Mouse (Mus musculus) lung, postnatal 14 days (tissue): ENCODE results near the gene Tmem41b.

Source experiments
- DNase-seq: peaks from one replicate; pipeline ENCODE4 v3.0.0; 2021

The Tmem41b gene

DNA sequence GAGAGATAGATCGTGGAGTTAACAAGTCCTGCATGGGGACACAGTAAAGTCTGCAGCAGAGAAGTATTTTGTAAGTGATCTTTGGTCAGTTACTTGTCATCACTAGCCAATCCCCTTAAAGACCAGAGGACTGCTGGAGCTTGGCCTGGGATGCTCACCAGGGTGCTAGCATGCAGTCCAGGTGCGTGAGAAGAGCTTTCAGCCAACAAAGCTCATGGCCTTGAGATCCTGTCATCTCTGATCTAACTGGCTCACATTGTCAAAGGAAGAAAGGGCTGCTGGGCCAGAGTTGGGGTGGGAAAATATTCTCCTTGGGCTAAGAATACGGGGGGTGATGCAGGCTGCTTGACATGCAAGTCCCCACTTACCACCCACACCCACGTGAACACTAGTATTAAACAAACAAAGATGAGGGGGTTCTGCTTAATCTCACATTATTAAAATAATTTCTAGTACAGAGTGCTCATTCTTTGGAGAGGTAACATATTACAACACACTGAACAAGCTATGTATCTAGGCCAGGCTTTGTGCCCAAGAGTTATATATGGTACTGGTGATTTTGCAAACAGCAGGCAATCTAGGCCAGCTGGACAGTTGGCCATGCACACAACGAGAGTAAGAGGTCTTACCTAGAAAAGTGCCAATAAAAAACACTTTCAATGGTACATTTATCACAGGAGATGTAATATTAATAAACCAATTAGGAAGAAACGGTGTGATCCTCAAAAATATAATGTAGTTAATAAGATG lies 10.6 kb downstream of the Tmem41b start:
- no peak for DNase-seq

DNA sequence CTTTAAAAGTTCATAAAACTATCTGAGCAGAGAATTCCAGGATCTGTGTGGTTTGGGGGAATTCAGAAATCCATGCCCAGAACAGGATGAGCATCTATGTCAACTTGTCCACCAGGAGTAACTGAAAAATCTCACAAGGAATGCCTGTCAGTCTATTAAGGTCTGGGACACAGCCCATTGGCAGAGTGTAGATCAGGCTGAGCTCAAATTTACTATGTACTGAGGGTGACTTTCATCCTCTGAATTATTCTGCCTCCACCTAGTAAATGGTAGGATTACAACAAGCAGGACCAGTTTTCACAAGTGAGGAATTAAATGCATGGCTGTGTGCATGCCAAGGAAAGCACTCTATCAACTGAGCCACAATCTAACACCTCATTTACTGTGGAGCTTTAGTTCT lies 17.2 kb downstream of the Tmem41b start:
- no peak for DNase-seq

DNA sequence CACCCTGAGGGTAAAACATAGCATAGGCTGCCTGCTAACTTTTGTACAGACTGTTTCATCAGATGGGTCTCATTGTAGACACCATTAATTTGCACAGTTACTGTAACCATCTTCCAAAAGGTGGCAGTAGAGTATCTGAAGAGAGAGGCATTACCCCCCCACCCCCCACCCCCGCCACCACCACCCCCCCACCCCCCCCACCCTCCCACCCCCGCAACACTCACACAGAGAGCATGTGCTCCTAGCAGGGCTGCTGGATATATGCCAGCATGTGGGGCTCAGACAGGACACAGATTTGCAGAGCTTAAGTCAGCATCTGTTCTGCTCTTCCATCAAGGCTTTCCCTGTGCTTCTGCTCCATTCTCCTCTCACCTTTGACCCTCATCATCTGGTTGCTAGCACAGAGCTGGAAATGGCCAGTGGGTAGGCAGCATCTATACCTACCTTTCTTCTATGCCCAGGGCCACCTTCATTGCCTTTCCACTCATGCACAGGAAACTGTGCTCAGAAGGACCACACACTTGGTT lies 17.7 kb downstream of the Tmem41b start:
- DNase-seq: peak; percentile 40

GRCm38 (mm10) chr7:109967805-109968579 lies 18.7 kb downstream of the Tmem41b start:
- no peak for DNase-seq

DNA sequence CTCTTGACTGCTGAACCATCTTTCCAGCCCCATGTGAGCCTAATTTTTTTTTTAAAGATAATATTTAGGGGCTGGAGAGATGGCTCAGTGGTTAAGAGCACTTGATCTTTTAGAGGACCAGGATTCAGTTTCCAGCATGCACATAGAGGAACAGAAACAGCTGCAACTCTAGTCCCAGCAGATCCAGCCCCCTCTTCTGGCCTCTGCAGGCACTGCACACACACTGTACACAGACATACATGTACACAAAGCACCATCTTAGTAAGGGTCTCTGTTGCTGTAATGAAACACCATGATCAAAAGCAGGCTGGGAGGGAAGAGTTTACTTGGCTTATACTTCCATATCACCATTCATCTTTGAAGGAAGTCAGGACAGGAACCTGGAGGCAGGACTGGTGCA lies 21.1 kb downstream of the Tmem41b start:
- DNase-seq: no peak

DNA sequence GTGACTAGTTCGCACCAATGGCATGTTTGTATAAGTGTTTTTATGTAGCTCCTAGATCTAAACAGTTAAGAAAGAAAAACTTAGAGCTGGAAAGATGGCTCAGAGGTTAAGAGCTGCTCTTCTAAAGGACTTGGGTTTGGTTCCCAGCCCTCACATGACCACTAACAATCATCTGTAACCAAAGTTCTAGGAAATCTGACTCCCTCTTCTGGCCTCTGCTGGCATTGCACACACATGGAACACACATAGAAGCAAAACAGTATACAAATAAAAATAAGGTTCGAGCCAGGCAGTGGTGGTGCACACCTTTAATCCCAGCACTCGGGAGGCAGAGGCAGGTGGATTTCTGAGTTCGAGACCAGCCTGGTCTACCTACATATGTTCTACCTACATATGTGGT lies 23.0 kb downstream of the Tmem41b start:
- no peak for DNase-seq

DNA sequence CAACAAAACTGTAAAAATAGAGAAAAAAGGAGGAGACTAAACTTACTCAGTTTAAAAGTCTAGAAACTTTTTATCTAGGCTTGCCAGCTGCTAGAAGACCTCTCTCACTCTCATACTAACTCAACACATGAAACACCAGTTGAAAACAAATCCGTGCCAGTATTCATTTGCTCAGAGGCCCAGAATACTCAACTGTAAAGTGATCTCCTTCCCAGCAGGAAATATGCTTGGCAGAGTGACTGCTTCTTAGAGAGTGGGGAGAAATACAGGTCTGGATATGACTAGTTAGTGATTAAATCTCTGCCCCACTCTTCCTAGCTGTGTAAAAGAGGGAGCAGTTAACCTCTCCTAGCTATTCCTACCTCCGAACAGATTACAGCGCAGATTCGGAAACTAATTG lies 24.1 kb downstream of the Tmem41b start:
- no peak for DNase-seq

- no peak for DNase-seq
Measured at GRCm38 (mm10) chr7:109961570-109961969, 25.2 kb downstream of the Tmem41b start.

DNA sequence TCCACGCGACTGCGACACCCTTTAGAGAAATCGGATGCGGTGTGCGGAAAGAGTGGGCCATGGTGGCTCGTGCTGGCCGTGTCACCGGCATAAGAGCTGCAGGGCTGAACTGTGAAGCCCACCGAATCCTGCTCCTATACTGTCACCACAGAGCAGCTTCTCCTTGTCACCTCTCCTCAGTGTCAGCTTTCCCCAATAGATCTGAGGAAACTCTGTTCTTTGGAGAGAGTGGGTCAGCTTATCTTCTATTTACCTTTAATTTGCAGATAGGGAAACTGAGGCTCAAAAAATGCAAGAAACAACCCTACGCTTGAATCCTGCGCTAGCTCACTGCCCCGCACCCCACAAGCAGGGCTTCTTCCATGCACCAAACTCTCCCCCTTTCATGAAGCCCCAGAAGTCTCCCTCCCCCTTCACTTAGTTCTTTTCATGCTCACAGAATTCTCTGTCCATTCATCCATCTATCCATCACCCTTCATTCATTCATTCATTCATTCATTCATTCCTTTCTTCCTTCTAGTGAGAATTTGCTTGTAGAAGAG lies 26.0 kb downstream of the Tmem41b start:
- no peak for DNase-seq

DNA sequence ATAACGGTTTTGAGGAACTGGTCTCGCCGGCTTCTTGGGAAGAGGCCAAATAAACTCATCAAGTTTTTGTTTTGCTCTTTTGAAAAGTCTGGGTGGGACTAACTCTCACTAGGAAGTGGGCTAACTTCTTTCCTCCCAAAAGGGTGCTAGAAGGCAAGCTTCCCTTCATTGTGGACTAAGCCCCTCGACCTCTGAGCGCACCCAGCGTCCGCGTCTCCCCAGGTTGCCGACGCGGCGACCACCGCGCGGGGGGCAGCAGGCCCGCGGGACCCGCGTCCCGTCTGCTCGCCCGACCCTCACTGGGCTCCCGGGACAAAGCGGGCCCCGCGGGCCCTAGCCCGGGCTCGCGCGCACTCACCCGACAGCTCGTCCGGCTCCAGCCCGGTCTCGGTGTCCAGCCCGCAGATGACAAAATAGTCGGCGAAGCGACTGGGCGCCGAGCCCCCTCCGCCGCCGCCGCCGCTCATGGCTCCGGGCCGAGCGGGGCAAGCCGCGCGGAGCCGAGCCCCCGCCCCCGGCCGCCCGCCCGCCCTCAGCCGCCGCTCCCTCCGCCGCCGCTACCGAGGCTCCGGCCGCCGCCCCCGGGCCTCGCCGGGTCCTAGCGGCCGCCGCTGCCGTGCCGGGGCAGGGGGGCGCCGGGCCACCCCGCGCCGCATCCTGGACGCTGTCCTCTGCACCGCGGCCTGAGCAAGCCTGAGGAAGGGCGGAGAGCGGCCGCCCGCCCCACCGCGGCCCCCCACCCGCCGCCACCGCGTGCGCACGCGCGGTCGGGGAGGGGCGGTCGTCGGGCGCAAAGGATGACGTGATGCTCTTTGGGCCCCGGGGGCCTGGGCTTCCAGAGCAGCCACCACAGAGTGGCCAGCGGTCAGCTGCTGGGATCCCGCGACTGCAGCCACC lies 26.8 kb downstream of the Tmem41b start, which contains the start of gene Dennd5a:
Dennd5a (minus strand) TSS at position 755 of the 897 bp plus-strand sequence.
- peak; percentile 78 for DNase-seq

GRCm38 (mm10) chr7:109958843-109959715 lies 27.6 kb downstream of the Tmem41b start:
- DNase-seq: no peak

GRCm38 (mm10) chr7:109957996-109958789 lies 28.5 kb downstream of the Tmem41b start:
- no peak for DNase-seq

DNA sequence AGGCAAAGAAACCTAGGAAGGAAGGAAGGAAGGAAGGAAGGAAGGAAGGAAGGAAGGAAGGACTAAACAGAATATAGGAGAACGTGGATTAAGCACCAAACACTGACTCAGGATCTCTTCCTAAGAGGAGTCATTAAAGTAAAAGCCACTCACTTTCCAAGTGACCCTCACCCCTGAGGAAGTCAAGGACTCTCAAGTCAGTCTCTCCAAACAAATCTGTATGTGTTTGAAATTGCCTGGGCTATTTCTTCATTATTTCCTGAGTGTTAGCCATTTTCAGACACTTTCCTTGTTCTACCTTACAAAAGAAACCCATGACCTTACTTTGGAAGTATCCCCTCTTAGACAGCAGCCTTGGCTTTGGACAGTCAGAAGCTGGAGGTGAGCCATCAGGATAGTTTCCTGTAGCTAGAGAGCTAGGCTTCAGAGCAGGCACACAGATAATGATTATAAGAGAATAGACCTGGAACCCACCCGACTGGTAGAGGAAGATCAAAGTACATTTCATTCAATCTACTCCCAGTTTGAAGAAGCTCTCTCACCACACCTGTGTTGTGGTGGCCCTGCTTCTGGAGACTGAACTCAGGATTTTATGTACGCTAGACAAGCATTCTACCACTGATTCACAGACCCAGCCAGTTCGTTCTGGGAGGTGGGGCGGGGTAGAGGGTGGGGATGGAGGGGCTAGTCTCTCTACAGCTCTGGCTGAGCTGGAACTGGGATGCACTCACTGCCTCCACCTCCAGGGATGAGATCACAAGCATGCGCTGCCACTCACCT lies 31.9 kb downstream of the Tmem41b start:
- no peak for DNase-seq

- DNase-seq: no peak
Measured at GRCm38 (mm10) chr7:109951297-109951696, 35.4 kb downstream of the Tmem41b start.

DNA sequence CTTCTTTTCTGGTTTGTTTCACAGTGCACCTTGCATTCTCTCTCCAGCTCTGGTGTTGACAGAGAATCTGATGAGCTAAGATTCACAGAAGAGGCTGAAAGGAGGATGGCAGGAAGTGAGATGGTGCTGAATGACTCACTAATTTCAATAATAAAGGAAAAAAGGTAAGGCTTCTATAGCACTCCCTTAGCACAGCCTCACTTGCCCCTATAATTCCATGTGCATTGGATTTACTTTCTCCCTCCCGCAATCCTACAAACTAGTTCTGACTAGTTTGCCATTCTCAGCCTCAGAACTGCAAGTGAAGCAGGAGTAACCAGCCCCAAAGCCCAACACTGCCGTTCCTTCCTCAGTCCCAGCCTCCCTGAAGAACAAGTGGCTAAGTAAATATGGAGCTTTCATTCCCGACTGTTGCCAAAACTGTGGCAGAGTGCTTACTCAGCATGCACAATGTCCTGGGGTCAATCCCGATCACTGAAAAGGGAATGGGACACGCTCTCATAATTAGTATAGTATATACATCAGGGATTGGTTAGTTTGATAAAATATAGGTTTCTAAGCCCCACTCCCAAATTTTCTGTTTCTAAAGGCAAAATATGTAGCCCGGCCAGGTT lies 42.2 kb downstream of the Tmem41b start:
- no peak for DNase-seq

GRCm38 (mm10) chr7:109929628-109930027 lies 57.1 kb downstream of the Tmem41b start:
- DNase-seq: no peak

- DNase-seq: no peak
Measured at GRCm38 (mm10) chr7:109928365-109928764, 58.4 kb downstream of the Tmem41b start.

GRCm38 (mm10) chr7:109924965-109925364 lies 61.8 kb downstream of the Tmem41b start:
- no peak for DNase-seq

DNA sequence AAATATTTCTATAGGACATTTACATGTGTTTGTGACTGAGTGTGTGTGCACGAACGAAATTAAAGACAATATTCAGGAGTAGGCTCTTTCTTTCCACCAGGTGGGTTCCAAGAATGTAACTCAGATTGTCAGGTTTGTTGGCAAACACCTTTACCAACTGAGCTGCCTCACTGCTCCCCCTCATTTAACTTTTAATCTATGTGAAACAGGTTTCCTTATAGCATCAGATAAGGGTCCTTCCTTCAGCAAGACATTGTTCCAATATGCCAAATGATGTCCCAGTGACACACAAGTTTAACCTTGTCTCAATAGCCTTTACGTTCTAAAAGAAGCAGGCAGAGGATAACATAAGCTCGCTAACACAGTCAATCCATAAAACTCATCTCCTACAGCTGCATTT lies 63.8 kb downstream of the Tmem41b start:
- DNase-seq: no peak
